Mouse (Mus musculus): Measurements from ENCODE around the gene Dntt. TPM values are rescaled to one million over a fixed set of nuclear protein-coding genes. Genes with fewer than 3 reads are reported as not detected.

Dntt gene
- not detected in 2 replicates for polyA plus RNA-seq (2012; rRNA removed)

DNA sequence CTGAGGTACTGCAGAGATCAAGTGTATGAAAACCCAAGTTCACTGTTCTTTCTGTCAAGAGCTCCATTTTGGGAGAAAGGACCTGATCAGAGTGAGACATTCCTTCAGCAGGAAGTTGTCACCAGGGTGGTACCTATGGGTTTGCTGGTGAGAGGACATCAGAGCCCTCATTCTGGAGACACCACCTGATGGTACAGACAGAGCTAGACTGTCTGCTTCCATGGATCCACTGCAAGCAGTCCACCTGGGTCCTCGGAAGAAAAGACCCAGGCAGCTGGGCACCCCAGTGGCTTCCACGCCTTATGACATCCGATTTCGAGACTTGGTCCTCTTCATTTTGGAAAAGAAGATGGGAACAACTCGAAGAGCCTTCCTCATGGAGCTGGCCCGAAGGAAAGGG lies at the start of gene Dntt:
Gene Dntt (plus strand): TSS at position 57 of the 400 bp plus-strand sequence.

DNA sequence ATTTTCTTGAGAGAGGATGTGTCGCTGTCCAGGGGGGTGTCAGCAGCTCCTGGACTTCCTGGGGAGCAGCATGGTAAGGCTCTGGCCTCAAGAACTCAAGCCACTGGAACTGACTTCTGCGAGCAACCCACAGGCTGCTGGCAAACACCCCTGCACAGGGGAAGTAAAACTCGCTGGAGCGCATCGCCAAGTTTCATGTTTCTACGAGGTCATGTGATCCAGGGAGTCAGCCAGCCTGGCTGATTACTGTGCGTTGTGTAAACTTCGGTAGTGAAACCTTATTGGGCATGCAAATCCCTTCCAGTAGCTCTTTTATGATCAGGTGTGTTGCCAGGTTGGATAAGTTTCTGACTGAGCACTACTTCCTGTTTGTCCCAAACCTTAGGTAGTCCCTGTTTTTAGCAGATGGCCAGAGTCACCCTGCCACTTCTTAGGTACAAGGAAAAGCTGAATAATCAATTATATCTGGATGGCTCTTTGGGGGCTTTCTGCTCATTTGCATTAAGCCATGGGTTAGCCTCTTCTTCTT lies 35.0 kb upstream of the Dntt start, which contains the start of gene Blnk:
Gene Blnk (minus strand): TSS at position 479 of the 529 bp plus-strand sequence.

DNA sequence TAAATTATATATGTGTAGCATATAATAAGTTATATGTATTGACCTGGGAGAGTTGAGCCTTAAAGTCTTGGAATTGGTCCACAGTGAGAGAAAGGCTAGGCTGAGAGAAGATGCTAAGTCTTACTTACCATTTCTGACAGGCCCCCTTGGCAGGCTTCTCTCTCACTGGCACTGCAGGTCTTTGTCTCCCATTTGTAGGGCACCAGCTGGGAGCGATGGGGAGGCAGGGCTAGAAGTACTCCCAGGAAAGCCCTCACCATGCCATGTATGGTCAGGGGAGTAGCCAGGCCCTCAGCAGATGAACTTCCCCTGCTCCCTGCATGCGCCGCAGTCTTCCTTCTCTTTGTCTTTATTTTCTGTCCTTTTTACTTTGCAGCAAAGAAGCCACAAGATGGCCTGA lies 47.8 kb downstream of the Dntt start, which contains the start of gene Opalin:
Gene Opalin (minus strand): TSS at position 208 of the 400 bp plus-strand sequence.

Other genes starting within 250 kb of the Dntt start
- gene Ccnj, start 198.0 kb upstream of the Dntt start, polyA plus RNA-seq (2012; rRNA removed), result 11.3 and 12.1 TPM in 2 replicates
- gene Zfp518a, start 134.6 kb upstream of the Dntt start, polyA plus RNA-seq (2012; rRNA removed), result 0.23 and 0.36 TPM in 2 replicates
- 6.0 and 6.1 TPM in 2 replicates for gene Blnk, start 34.7 kb upstream of the Dntt start, polyA plus RNA-seq (2012; rRNA removed)
- gene Opalin, start 47.8 kb downstream of the Dntt start, polyA plus RNA-seq (2012; rRNA removed), result 0.07 and 0.08 TPM in 2 replicates
- 0.90 and 0.94 TPM in 2 replicates for gene Tll2, start 177.6 kb downstream of the Dntt start, polyA plus RNA-seq (2012; rRNA removed)
- 43.2 and 50.7 TPM in 2 replicates for gene Tm9sf3, start 234.7 kb downstream of the Dntt start, polyA plus RNA-seq (2012; rRNA removed)